Mouse (Mus musculus) cerebellum, adult 9-11 months (tissue): ENCODE data around the gene Mxd4.

Source experiments
- DNase-seq: peaks from one replicate; pipeline ENCODE4 v3.0.0; 2022

Gene Mxd4

DNA sequence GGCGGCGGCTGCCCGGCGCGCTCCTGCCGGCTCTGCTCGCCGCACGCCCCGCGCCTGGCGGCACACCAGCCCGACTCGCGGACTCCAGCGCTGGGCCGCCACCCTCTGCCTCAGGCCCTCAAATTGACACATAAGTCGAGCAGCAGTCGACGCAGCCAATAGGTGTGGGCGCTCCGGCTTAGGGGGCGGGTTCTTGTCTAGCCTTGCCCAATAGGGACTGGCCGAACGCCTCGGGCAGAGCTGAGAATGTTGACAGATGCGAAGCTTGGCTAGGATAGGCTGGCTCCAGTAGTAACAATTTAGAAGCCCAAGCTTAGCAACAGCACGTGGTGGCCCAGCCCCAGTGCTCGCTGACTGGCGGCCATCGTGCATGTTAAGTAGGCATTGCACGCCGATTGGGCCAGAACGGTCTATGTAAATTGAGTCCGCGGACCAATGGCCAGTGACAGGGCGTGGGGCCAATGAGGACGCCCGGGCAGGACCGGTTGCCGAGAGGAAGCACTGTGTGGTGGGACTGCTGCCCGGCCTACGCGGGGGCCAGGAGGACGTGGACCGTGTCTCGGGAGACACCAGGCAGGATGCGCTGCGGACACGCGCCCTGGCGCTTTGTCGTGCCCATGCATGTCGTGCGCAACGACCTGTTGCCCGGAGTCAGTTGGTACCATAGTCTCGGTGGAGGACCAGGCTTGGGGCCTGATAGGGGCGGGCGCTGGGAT is at the start of gene Mxd4:
Gene Mxd4, minus strand, starts transcription at position 120 of the 716 bp plus-strand sequence.
- peak; percentile 100 for DNase-seq

DNA sequence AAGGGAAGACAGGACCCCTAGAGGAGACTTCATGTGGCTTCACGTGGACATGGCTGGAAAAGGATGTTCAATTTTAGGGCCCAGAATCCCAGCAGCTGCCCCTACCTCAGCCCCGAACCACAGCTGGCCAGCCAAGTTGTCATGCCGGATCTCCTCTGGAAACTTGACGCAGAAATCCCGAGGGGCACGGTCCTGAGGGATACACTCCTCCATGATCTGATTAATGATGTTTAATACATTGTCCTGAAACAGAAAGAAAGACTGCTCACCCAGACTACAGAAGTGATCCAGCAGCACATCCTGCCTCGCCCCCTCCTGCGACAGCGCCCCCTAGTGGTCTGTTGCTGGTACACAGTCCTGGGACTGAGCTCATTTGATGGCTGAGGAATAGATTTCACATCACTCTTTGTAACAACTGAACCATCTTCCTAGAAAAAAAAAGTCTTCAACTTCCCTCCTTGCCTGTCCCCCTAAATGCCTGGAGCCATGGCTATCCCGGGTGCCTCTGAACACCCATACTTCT is 48.4 kb upstream of the Mxd4 start:
- DNase-seq: no peak

DNA sequence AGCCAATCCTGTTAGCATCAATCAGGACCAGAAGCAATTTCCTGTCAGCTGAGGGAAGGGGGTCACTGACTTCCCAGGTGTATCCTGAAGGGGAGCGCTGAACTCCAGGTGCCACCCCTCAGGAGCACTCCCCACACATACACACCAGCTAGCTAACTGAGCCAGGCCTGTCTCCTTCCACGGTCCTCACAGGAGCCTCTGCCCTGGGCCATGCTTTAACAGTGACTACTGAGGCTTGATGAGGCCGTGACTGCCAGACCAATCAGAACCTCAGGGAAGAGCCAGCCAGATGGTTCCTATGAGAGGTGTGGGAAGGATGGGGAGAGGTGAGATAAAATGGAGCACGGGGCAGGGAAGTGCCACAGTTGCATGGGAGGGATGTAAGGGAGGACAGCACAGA is 47.5 kb upstream of the Mxd4 start:
- no peak for DNase-seq

DNA sequence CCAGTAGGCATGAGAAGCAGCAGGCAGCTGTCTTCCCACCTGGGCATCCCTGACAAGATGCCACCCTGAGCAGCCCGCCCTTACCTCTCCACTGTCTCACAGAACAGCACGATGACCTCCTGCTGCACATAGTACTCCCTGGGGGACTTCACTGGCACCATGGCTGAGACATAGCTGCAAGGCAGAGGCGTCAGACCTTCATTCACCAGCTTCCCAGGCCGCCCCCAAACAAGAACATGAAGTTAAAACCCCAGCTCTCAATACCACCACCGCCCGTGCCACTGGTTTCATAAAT is 45.6 kb upstream of the Mxd4 start:
- DNase-seq: no peak

DNA sequence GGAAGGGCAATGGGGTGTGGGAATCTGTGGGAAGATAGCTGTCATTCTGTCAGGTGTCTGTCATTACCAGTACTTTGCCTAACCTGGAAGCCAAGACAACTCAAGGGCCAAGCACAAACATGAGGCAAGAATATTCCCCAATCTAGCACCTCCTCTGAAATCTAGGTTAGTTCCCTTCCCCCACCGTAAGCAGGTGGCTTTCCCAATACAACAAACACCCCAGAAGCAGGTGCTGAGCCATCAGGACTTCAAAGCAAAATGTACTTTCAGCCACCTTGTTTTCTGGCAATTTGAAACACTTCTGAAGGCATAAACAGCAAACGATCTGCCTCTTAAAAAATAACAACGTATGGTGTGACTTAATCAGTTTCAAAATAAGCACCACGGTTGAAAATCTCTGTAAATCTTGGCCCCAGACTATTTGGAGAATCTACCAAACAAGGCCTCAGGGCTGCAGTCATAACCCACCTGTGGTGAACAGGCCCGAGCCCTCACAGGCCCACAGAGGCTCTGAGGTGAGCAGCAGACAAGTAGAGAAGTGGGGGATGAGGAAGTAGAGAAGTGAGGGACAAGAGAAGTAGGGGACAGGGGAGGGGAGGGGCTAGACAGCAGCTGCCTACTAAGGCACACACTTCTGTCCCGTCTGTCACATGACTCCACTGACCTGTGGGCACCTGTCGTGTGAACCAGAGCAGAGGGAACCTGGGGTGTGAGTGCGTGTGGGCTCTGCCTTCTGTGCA is 45.1 kb upstream of the Mxd4 start:
- DNase-seq: no peak

DNA sequence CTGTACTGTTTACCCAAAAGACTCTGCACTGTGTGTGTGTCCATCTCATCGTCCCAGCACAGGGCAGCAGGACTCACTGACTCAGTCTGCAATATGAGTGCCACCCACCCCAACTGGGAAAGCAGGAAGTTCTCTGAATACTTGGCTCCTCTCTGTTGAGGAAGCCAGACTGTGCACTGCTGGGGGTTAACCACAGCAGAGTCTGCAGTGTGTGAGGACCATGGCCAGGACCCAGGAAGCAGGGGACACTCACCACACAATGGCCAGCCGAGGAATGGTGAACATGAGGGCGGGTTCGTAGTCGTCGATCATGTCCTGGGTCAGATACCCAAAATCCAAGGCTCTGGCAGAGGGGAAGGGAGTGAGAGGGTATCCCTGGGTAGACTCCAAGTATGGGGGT is 44.4 kb upstream of the Mxd4 start:
- DNase-seq: peak; percentile 54

DNA sequence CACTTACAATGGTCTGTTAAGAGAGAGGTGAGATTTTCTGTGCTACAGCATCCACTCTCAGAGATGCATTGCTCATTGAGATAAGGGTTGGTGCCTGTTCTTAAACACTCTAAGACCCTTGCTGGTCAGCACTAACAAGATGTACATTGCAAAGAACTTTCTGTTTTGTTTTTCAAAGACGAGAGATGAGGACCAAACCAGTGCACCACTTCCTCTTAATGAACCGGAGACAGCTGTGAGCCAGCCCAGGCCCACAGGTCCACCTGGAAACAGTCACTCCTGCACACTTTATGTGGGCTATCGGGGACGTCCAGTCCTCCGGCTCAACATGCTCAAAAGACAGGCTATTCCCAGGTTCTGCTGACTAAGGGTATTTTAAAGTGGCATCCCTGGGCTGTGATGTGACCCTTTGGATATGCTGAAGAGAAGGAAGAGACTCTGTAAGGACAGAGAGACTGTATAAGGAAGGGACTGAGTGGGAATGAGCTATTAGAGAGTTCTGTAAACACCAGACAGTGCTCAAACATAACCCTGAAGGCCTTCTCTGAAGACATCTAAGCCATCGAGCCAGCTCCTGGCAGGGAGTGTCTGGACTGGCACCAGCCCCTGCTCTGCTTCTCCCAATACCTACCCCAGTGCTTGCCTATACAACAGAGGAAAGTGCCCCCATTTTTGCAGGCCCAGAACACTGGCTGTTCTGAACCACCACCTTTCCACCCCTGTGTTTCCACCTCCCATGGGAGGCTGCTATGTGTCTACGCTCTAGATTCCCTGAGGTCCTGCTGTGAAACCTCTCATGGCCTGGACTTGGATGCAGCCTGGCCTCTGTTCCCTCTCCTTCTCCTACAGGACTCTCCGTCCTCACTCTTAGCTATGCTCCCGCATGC is 43.3 kb upstream of the Mxd4 start:
- peak; percentile 55 for DNase-seq

DNA sequence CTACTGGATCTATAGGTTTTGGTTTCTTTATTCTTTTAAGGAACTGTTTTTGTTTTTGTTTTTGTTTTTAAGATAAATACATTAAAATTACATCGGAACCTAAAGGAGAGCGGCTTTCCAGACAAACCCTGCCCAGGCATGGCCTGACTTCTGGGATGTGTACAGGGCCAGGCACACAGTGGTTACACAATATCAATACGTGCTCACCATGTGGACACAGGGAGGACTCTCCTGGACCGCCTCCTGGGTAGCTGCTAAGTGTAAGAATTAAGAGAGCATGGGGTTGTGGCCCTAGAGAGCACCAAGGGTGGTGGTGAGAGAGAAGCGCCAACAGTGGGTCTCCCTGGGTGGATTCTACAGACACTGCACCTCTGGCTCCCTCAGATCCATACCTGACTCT is 42.0 kb upstream of the Mxd4 start:
- DNase-seq: no peak

DNA sequence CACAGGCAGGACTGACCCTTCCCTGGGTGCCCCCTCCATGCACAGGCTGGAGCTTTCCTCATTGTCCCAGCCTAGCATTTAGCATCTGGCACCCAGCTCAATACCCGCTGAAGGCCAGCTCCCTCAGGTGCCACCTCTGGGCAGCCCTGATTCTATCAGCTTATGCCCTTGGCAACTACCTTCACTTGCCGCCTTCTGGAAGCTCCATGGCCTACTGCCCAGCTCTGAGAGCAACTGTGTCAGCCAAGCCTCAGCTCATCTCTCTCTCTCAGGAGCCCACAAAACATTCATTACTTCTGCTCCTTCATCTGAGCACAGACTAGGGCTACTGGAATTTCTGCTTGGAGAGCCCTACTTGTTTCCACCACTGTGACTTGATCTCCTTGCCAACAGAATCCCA is 38.0 kb upstream of the Mxd4 start:
- peak; percentile 76 for DNase-seq

DNA sequence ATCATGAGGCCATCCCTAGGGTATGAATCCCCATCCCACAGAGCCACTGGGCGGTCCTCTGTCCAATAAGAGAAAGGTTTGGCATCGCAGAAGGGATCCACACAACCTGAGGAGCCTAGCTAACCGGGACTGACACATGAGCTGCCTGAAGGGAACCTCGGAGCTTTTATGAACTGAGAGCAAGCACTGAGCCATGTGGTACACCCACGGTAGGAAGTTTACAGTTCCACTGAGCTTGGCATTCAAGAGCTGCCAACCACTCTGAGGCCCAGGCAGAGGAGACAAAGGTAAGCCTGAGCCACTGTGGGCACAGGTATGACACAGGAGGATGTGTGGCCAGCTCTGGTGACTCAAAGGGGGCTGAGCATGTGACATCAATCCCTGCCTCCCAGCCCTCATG is 37.0 kb upstream of the Mxd4 start:
- DNase-seq: no peak

DNA sequence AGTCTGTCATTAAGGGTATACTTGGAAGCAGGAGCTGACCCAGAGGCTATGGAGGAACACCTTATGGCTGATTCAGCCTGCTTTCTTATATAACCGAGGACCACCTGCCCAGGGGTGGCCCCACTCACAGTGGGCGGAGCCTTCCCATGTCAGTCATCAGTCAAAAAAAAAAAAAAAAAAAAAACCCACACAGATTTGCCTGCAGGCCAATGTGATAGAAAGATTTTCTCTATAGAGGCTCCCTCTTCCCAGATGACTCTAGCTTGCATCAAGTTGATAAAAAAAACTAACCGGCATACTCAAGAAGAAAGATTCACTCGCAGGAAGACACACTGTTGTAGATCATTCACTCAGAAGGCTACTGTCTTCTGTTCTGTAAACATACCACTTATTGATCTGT is 32.5 kb upstream of the Mxd4 start:
- DNase-seq: no peak

DNA sequence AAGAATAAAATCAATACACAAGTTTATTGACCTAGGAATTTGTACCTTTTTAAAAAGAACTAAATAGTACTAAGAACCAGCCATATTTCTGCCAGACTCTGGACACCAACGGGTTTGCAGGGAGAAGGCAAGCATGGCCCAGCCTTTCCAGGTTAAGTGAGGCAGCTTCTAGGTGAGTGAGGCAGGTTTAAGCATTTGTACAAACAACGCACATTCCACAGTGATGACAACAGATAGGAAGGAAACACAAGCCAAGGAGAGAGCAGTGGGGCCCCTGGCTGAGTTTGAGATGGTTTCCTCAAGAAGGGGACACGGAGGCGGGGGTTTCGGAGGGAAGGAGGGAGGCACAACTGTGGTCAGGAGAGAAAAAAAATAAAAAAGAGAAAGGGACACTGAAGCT is 31.2 kb upstream of the Mxd4 start:
- no peak for DNase-seq

DNA sequence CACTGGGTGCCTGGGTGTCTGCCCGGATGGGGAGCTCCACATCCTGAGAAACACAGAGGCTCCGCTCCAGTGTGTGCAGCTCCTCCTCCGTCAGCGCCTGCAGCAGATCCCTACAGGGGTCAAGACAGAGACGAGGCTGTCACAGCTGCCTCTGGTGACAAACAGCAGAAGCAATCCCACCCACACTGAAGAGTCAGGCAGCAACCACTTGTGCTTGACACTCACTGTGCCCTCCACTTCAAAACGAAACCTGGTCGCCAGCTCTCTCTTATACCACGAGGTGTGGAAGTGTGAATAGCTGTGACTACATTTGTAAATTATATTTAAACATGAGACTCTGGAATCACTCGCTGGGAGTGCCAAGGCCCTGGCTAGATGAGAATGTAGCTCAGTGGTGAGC is 30.2 kb upstream of the Mxd4 start:
- DNase-seq: no peak

DNA sequence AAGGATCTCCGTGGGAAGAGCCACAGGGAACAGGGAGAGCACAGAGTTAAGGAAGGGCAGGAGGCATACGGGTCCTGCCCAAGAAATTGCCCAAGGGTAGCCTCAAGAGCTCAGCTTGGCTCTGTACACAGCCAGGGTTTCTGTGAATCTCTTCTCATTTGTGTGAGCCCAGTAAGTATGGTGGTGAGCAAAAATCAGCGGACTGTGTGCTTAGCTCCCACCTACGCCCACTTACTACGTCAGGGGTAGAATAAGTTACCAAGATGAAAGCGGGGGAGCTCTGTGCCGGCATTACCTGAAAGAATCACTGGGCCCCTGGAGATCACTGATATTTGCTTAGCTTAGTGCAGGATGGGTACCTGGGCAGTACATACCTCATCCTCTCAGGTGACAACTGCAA is 28.5 kb upstream of the Mxd4 start:
- DNase-seq: no peak

DNA sequence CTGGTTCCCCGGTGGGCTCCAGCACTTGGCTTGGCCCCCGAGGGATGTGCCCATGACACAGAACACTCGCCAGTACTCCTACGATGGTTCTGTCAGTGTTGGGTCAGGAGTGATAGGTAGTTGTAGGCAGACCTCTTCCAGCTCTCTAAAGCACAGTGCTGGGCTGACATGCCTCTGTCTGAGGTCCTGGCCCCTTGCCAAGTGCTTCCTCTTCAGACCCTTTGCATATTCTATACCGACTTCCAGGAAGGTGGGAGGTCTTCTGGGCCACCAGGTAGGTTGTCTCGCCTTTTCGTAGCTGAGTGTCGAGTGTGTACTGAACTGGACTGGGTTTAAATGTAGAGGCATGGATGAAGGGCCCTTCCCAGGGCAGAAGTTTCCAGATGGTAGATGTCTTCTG is 26.1 kb upstream of the Mxd4 start:
- DNase-seq: no peak

DNA sequence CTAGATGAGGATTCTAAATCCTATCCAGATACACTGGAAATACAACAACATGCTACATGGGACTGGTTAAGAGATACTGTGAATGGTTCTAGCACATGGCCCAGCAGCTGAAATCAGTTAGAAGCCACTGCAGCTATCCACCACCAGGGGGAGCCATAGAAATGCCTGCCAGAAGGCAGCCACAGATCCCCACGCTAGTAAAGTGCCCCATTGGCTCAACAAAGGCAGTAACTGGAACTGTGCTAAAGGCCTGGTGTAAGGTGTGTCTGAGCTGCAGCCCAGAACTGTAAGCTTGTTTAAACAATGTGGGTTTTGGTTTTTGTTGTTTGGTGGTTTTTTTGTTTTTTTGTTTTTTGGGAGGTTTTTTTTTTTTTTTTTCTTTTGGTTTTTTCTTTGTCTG is 22.8 kb upstream of the Mxd4 start:
- peak; percentile 79 for DNase-seq

DNA sequence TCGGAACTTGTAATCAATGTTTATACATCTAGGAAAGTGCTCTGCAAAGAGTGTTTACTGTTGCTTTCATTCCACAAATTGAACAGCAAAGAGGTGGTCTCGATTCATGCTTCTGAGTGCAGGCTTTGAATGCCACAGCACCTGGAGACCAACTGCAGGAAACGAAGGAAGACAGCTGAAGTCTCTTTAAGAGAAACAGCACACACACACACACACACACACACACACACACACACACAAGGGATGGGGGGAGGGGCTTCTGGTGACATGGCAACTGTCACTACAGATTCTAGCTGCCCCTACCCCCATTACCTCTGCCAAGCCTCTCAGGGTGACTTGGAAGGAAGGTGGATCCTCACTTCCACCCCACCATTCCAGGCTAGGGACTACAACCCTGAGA is 20.0 kb upstream of the Mxd4 start:
- DNase-seq: no peak

DNA sequence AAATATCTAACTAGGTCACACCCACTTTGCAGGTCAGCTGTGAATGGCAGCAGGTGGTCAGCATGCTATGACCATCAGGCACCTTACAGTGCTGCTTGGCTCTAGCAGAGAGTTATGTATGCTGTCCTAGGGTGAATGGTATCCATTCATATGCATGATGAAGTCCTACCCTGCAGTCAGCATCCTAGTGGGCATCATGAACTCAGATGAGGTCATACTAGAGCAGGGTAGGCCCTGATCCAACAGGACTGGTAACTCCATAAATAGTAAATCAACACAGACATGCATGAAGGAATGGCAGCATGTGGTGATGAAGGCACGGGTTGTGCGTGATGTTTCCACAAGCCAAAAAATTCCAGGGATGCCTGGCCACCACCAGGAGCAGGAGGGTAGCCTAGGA is 18.3 kb upstream of the Mxd4 start:
- peak; percentile 69 for DNase-seq

DNA sequence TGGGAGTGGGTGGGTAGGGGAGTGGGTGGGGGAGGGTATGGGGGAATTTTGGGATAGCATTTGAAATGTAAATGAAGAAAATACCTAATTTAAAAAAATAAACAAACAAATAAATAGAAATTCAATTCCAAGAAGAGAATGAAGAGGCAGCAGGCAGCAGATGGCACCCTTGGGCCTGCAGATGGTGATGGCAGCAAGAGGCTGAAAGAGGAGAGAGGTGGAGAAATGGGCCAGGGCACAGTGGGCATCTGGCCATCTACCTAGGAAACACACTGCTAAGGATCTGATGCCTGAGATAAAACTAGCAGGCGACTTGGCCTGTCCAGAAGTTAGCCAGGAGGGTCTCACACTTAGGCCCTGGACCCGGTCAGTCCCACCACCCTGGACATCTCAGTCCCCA is 17.4 kb upstream of the Mxd4 start:
- peak; percentile 92 for DNase-seq

DNA sequence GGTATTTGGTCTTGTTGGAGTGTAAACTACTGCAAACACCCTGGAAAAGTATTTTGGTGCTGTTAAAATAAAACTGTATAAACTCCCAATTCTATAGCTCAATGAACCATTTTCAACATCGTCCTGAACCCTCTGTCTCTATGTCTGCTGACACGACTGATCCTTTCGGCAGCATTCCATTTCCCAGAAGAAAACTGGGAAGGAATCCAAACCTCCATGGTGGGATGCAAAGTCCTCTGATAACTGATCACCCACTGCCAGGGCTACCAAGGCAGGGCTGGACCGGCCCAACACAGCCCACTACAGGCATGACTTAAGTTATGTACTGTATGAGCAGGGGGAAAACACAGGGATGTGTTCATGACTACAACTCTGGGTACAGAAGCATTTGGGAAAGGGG is 14.5 kb upstream of the Mxd4 start:
- no peak for DNase-seq

DNA sequence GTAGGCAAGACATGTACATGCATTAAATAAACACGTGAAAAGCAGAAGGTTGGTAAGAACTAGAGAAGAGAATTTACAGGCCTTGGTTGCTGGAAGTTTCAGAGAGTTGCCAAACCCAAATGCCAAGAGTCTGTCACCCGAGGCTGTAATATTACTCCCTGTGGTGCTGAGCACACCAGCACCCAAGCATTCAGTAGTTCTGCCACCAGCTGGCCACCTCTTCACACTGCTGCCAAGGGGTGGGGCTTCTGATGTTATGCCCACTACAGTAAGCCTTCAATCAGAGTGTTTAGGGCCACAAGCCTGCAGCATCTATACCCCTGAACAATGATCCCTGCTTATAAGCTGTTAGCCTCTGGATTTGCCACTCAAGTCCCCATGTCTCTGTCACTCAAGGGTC is 13.9 kb upstream of the Mxd4 start:
- DNase-seq: no peak

DNA sequence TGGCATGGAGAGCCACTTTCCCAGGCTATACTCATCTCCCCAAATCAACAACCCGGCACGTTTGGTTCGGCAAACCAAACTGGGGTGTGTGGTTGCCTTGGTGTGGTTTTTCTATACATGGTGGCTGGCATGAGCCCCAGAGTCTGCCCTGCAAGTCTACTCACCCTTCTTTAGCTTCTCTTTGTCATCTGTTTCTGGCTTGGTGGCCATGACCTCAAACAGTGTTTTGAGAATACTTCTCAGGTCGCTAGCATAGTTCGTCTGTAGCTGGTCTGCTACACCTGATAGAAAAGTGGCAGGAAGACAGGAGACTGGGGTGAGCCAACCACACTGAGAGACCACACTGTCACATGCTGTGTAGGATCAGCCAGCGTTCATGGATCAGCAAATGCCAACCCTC is 11.1 kb upstream of the Mxd4 start:
- no peak for DNase-seq

DNA sequence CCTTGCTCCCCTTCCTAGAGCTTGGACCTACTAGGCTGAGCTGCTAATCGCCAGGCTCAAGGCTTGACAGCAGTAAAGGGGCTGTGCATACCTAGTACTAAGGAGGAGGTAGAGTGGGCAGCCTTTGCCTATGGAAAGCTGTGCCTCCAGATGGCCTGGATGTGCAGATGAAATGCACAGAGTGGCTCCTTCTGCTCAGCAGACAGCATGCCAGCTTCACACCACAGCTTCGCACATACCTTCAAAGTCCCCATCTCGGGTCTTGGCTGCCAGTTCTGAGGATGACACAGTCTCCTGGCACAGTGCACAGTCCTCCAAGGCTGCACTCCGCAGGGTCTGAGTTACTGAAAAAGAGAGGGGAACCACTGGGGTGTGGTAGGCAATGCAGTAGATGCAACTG is 9.7 kb upstream of the Mxd4 start:
- peak; percentile 76 for DNase-seq

DNA sequence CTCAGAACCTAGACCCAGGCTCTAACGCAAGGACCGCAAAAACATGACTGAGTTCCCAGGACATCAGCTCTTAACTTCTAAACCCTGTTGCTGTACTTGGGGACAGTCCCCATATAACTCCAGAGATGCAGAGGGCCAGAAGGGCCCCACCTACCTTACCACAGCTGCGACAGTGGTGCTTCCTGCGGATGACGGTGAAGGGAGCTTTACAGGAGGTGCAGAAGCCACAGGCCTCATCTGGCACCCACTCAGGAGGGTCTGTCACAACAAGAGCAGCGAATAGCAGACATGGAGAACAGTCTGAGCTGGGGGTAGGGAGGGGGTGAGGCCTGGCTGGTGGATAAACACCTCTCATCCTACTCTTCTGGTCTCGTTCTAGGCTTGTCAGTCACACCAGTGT is 8.9 kb upstream of the Mxd4 start:
- DNase-seq: no peak
